In genomic region chr9:96094341-96094740, GRCm38 (mm10) we compare ENCODE assay signal across 15 mouse cellular contexts.
"Had no signal": no experiment of that assay in that cellular context is flagged by ENCODE, and none has a peak within 500 bp of the region (broad histone marks: within the 10 kb centered on the region; RNA-seq: fewer than 3 reads in every experiment).

No protein-coding gene starts in this region.

- H3K9ac ChIP-seq: liver, embryonic 13.5 days; lung, embryonic 14.5 days; midbrain, embryonic 12.5 days; midbrain, embryonic 15.5 days; neural tube, embryonic 12.5 days; neural tube, embryonic 15.5 days had no signal

- ATAC-seq: intestine, postnatal 0 days; lung, postnatal 0 days; midbrain, embryonic 15.5 days had no signal

- H3K4me1 ChIP-seq: liver, embryonic 13.5 days; midbrain, embryonic 12.5 days; midbrain, embryonic 15.5 days; neural tube, embryonic 12.5 days; neural tube, embryonic 15.5 days had no signal

- H3K27ac ChIP-seq: left cerebral cortex, adult 2 months; liver, embryonic 13.5 days; macrophage; midbrain, embryonic 12.5 days; midbrain, embryonic 15.5 days; neural tube, embryonic 12.5 days; neural tube, embryonic 15.5 days had no signal

- DNase-seq: layer of hippocampus, postnatal 36 days; liver, embryonic 13.5 days; lung, embryonic 14.5 days; retina, postnatal 1 day; thymus, adult 18-20 months; thymus, postnatal 14 days; thymus, postnatal 4 days had no signal

- H3K27me3 ChIP-seq: midbrain, embryonic 12.5 days; midbrain, embryonic 15.5 days; neural tube, embryonic 12.5 days; neural tube, embryonic 15.5 days had no signal

- H3K36me3 ChIP-seq: liver, embryonic 13.5 days; midbrain, embryonic 12.5 days; midbrain, embryonic 15.5 days; neural tube, embryonic 12.5 days; neural tube, embryonic 15.5 days had no signal

- H3K4me3 ChIP-seq: left cerebral cortex, adult 2 months; liver, embryonic 13.5 days; midbrain, embryonic 12.5 days; midbrain, embryonic 15.5 days; neural tube, embryonic 12.5 days; neural tube, embryonic 15.5 days had no signal

- H3K4me2 ChIP-seq: liver, embryonic 13.5 days; lung, embryonic 14.5 days; midbrain, embryonic 12.5 days; midbrain, embryonic 15.5 days; neural tube, embryonic 12.5 days; neural tube, embryonic 15.5 days had no signal
